Mouse (Mus musculus) heart, postnatal 0 days (tissue): ENCODE data around the gene Tmem35b.
"Not testable (repeated sequence)": the region's sequence is repeated elsewhere in the genome, so short reads cannot be mapped to it uniquely, and the experiment has no call there.

Source experiments
- CTCF ChIP-seq: IDR thresholded peaks from 2 replicates; pipeline ENCODE4 v1.5.1; 2016; ENCODE audit warnings: antibody characterized with exemption, control low read depth, low read depth
- EP300 ChIP-seq: IDR thresholded peaks from 2 replicates; pipeline ENCODE4 v1.6.1; 2016; ENCODE audit warnings: antibody characterized with exemption, low read depth

DNA sequence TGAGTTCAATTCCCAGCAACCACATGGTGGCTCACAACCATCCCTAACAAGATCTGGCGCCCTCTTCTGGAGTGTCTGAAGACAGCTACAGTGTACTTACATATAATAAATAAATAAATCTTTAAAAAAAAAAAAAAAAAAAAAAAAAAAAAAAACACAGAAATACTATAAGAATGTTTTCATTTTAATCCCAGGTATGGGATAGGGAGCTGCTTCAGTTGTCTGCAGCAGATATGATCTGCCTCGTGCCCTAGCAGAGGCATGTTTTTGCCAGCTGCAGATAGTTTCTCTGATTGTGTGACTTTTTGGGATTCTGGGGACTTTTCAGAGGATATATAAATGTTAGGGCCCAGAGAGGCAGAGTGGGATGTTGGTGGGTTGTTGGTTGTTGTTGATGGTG is 23.9 kb upstream of the Tmem35b start:
- TF ChIP-seq EP300, CTCF: not testable (repeated sequence)
